Mouse (Mus musculus): ENCODE results near the gene Pick1.

The Pick1 gene

DNA sequence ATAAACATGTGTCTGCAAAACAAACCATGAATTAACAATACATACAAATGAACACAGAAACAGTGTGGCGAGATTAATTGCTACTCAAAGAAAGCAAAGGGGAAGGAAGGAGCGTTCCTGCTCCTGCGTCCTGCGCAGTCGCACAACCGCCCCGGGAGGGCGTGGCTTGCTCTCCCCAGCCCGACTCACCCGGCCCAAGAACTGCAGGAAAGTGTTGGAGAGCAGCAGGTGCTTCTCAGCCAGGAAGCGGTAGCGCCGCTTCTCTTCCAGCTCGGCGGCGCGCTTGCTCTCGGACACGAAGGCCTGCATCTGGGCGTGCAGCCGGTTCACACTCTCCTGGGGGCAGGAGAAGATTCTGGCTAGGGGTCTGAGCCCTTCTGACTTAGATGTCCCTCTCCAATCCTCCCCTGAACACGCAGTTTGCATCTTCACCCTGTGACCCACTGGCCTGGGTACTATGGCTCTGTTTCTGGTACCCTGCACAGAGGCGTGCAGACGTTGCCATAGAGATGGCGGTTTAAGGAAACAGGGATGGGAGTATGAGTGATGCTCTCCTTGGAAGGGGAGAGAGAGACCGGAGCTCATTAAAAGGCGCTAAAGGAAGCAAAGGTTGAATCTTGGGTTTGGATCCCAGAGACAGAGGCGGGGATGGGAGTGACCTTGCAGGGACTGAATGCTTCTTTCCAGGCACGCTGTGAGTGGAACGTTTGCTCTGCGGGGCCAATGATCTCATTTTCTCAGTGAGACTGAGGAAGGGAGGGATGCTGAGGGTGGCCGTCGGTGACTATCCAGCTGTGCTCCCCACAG lies 41.5 kb downstream of the Pick1 start:
- DNase-seq (ENCODE audit: low spot score) = no peak

DNA sequence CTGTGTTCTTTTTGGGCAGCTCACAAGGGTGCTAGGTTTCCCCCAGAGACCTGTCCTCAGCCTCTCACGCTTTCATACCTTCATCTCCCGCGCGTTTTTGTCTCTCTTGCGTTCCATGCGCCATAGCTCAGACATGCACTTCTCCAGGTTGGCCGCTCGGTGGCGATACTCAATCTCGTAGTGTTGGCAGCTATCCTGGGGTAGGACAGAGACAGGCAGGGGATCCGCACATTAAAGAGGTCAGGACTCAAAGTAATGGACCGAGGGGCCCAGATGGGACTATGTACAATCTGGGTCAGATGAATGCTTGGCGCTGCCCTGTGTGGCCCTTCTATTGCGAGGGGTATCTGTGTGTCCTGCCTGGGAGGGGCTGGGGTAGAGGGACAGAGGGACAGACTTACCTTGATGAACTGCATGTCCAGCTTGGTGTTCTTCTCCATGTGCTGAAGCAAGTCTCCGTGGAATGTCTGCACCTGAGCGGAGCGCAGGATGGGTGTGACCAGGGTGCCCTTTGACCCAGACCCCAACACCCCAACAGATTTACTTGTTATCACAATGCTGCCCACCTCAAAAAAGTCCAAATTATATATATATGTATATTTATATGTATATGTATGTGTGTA lies 42.3 kb downstream of the Pick1 start:
- DNase-seq (ENCODE audit: low spot score) = no peak

DNA sequence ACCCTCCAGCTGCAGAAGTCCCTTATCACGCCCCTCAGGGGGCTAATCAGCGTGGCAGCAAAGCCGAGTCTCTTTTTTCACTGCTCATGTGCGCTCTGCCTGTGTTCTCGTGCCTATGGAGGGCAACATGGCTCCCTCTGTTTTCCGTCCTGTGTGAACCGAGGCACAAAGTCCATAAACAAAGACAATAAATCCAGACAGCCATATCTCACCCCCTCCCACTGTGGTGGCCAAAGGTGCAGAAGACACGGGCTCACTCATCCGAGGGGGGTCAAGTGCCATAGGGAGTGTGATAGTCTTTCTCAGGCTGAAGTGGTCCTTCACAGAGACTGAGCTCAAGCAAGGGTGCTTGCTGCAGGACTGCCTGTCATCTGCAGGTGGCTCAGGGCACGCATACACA lies 44.0 kb downstream of the Pick1 start:
- DNase-seq (ENCODE audit: low spot score) = no peak

DNA sequence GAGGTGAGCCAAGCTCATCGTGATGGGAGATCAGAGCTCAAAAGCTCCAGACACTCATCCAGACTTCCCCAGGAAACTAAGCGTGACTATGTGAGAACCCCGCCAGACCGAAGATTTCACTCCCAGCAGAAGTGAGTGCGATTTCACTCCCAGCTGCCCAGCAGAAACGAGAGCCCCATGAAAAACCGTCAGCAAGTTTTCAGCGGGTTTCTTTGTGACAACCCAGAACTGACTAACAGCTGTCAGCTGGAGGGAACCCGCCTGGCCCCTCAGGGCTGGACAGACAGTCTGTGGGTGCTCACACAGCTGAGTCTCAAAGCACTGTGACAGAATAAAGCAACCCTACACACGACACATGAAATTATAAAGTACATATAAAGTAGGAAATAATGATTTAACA lies 48.8 kb downstream of the Pick1 start:
- DNase-seq (ENCODE audit: low spot score) = no peak

DNA sequence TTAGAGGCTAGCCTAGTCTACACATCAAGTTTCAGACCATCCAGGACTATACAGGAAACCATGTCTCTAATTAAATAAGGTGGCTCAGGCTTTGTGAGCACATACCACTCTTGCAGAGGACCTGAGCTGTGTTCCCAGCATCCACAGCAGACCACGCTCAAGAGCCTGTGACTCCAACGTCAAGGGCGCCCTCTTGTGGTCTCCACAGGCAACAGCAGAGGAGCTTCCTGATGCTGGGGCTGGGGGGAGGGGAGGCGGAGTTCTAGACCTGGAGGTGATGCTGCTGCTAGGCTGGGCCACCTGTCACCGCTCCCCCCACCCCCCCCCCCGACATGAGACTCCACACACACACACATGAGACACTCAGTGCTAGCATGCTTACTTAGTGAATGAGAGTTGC lies 51.2 kb downstream of the Pick1 start:
- no peak for DNase-seq (ENCODE audit: low spot score)

DNA sequence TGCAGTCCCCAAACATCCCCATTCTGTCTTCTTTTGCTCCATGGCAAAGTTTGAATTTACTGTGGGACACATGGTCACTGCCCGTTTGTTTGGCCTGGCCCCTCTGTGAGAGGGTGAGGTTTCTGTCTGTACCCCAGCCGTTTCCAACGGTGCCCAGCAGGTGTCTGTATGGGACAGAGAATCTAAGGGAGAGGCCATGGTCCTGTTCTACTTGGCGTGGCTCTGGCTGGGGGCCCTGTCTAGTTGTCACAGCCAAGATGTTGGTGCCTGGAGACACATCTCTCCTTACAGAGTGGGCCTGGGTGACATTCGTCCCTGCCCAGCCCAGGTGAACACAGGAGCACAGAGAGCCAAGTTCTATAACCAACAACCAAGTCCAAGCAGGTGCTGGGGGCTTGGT lies 51.9 kb downstream of the Pick1 start:
- DNase-seq (ENCODE audit: low spot score) = no peak

DNA sequence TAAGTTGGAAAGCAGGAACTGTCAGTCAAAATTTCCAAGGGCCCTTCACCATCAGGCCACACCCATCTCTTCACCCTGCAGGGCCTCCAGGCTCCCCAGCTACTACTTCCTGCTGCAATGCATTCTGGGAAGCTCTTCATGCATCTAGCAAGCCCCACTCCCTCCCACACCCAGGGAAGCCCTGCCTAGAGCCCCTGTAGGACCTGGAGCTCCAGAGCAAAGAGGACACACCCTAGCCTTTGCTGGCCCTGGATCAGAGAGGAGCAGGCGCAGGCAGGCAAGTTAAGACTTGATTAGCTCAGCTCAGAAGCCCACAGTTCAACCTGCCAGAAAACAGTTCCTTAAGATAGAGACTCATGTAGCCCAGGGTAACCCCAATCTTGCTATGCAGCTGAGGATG lies 52.4 kb downstream of the Pick1 start:
- no peak for DNase-seq (ENCODE audit: low spot score)

DNA sequence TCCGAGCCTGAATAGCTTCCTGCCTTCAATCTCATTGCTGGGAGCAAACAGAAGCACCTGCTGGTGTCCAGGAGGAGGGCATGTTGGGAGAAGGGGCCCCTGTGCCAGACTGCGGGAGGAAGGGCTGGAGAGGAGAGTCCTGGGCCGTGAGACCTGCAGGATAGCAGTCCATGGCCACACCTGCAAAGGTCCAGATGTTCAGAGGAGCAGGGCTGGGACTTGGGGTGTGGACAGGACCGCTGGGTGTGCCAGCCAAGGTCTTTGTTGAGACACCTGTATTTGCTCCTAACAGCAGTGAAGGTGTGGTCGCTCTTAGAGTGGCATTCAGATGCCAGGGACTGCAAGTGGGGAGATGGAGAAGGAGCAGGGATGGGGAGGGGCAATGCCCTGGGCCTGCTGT lies 53.5 kb downstream of the Pick1 start:
- no peak for DNase-seq (ENCODE audit: low spot score)

DNA sequence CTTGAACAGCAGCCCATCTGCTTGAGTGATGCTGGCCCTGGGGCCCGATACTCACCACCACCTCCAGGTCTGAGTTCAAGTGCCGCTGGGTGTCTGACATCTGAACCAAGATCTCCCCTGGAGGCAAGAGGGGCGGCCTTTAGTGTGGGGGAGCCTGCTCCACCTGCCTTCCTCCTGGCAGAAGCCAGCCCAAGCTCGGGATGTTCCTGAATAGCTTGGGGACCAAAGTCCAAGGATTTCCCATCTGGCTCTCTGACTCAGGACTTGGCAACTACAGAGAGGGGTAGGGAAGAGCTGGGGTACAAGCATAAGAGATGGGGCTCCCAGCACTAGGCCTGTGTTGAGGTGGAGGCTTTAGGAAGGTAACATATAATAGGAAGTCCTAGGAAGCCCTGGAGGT lies 54.4 kb downstream of the Pick1 start:
- no peak for DNase-seq (ENCODE audit: low spot score)

DNA sequence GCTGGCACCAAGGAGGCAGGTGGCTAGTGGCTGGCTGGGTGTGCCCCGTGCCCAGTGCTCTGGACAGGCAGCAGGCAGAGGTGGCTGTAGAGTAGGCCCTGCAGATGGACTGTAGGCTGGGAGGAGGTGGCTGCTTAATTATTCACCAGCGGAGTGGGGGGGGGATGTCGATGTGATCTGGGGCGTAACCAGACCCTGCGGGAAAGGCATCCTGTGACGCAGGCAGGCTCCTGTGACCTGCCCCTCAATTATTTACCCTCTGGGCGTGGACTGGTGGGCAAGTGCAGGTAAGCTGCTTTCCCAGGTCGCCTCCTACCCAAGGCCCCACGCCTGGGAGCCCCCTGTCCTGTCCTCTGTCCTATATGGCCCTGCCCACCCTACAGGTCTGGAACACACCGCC lies 56.4 kb downstream of the Pick1 start, which contains the start of gene Baiap2l2:
Gene Baiap2l2 (minus strand): TSS at position 139 of the 400 bp plus-strand sequence.
- no peak for DNase-seq (ENCODE audit: low spot score)

DNA sequence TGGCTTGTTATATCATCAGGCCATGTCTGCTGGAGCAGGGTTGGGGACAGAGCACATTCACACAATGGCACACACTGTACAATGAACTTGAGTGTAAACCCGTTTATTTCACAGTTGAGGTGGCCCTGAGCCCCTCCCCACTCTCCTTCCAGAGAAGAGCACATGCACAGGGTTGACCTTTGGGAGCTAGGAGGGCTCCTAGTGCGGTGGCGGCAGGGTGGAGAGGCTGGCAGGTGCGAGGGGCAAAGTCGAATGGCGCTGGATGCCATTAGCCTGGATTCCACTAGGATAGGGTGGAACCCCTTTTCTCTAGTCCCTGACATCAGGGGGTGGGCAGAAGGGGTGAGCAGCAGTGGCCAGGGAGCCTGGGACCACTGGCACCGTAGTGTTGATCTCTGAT lies 57.2 kb downstream of the Pick1 start:
- DNase-seq (ENCODE audit: low spot score) = no peak

DNA sequence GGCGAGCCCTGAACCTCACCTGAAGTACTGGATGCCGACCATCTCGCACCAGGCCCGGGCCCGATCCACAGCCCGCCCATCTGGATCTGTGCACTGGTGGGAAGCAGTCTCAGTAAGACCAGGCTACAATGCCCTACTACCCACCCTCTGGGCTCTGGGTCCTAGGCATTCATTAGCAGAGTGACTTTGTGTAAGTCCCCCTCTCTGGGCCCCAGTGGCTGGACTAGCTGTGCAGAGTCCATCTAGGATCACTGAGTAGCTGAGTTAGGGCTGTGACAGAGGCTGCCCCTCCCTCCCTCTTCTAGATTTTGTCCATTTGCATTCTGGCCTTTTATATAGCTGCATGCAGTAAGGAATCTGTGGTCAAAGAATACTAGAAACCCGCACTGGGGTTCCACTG lies 58.1 kb downstream of the Pick1 start:
- no peak for DNase-seq (ENCODE audit: low spot score)

DNA sequence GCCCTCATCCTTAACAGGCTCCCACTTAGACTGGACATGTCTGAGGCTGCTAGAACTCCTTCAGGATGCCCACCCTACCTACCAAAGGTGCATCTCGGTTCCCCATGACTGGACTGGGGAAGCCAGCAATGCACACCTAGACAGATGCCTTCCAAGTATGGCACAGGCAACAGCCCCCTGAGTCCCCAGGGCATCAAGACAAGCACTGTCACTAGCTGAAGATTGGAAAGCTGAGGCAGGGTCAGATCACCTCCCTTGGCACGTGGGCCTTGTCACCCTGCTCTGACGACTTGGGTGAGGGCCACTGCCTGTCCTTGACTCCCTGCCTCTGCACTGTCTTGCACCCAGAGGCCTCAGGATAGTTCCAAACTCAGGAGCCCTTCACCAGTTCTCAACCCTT lies 59.4 kb downstream of the Pick1 start:
- DNase-seq (ENCODE audit: low spot score) = no peak

DNA sequence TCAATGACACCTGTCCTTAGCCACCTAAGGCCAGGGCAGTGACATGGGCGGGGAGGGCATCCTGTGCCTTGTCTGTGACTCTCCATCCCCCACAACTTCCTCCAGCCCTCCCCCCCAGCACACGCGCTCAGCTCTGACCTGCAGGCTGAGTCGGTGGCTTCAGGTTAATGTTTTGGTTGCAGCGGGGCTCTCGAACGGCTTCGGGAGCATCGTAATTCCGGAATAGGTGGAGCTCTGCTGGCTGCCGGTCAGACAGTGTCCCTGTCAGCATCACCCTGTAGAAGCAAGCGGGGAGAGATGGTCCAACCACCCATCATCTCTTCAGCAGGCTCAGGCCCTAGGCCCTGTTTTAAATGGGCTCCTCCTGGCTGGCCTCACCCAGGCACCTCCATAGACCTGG lies 60.5 kb downstream of the Pick1 start:
- no peak for DNase-seq (ENCODE audit: low spot score)

DNA sequence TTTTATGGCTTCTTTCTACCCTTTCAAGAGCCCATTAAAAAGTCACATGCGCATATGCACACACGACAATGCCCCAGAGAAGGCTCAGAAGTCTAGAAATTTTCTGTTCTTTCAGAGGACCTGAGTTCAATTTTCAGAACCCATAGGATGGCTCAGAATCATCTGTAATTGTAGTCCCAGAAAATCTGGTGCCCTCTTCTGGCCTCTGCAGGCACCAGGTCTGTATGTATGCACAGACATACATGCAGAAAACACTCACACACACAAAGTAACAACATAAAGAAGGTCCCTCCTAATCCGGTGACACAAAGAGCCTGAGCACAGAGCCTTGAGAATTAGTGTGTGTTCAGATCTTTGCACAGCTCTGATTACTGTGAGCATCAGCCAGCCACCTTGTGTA lies 61.4 kb downstream of the Pick1 start:
- DNase-seq (ENCODE audit: low spot score) = no peak

DNA sequence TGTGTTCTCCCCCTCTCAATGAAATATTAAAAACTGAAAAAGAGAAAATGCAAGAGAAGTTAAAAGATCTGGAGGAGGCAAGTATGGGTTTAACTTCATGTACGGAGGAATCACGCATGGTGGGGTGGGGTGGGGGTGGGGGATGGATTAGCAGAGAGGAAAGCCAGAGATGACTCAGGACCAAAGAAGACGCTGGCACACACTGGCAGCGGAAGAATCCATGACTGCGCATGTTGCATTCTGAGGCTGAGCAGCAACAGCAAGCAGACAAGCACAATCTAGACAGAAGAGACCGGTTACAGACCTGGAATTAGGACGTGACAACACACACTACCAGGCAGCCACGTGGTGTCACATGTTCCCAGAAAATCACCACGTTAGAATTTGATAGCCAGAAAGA lies 63.8 kb downstream of the Pick1 start:
- no peak for DNase-seq (ENCODE audit: low spot score)

DNA sequence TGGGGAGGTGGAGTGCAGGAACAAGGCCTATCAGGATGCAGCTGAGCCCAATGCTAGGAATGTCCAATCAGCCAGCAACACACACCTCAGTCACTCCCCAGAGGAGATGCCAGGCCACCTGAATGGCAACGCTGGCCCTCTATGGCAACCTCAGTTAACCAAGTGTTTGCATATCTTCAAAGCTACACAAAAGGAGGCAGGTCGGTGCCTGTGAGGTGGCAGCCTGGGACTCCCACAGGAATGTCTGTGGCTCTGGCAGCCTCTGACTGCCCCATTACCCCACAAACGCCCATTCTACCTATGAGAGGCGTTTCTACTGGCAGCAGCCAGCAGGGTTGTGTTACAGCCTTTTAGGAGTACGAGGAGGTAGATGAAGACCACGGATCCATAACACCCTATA lies 69.6 kb downstream of the Pick1 start:
- no peak for DNase-seq (ENCODE audit: low spot score)
